Mouse (Mus musculus) testis, adult 2 months (tissue): Measurements from ENCODE around the gene Rb1.

Source experiments
- CTCF ChIP-seq: fragments of 200-500 bp; IDR thresholded peaks from 2 replicates; pipeline ENCODE4 v1.5.1; 2012; ENCODE audit warnings: low read depth, mild to moderate bottlenecking, inconsistent platforms, low read length, moderate library complexity; ENCODE audit not compliant: control insufficient read depth, insufficient read depth, insufficient replicate concordance
- POLR2A ChIP-seq: fragments of 200-500 bp; IDR thresholded peaks from 2 replicates; pipeline ENCODE4 v1.6.1; 2012; ENCODE audit warnings: low read depth, mild to moderate bottlenecking, inconsistent platforms, low read length, moderate library complexity; ENCODE audit not compliant: control insufficient read depth

DNA sequence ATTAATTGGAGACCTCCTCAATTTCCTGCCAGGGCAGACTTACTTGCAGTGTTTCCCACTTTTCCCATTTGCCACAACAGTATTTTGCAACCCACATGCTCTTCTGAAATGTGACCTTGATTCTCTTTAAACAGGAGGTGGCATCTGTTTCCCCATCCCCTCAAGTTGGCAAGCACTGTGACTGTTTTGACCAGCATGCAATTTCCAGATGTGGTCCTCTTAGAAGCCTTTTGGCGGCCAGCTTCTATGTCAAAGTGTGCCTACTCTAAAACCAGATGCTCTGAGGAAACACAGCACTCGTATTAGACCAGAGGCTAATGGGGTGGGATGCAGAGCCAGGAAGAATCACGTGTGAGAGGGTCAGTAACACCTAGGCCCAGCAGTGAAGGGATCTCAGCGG, 67.4 kb downstream of the Rb1 start:
- TF ChIP-seq POLR2A (no peak), CTCF (no peak)
